Mouse (Mus musculus) bone marrow macrophage, adult 2 months (primary cell): Measurements from ENCODE around the gene Cwh43. TPM values are rescaled to one million over a fixed set of nuclear protein-coding genes. Genes with fewer than 3 reads are reported as not detected.
"Not testable (repeated sequence)": the region's sequence is repeated elsewhere in the genome, so short reads cannot be mapped to it uniquely, and the experiment has no call there.

Experiments
- H3K27ac ChIP-seq: 2 replicates; pipeline ENCODE4 v1.5.1; 2012; ENCODE audit warnings: low read depth, low read length; ENCODE audit not compliant: insufficient read depth
- H3K4me1 ChIP-seq: 2 replicates; pipeline ENCODE4 v1.6.1; 2012; ENCODE audit warnings: low read length; ENCODE audit not compliant: control insufficient read depth, insufficient read depth
- H3K4me3 ChIP-seq: 2 replicates; pipeline ENCODE4 v1.5.1; 2012; ENCODE audit warnings: mild to moderate bottlenecking, low read length, moderate library complexity; ENCODE audit not compliant: insufficient read depth
- CTCF ChIP-seq: IDR thresholded peaks from 2 replicates; pipeline ENCODE4 v1.5.1; 2012; ENCODE audit warnings: low read depth, mild to moderate bottlenecking, low read length, moderate library complexity
- POLR2A ChIP-seq: IDR thresholded peaks from 2 replicates; pipeline ENCODE4 v1.6.1; 2012; ENCODE audit warnings: mild to moderate bottlenecking, low read depth, low read length, borderline replicate concordance
- polyA plus RNA-seq: library from polyadenylated mRNA; stranded (reverse); fragments of >200 nt; gene quantifications from 2 replicates; pipeline ENCODE4 v1.2.4, GENCODE M21; 2012; ENCODE audit not compliant: missing spikeins, insufficient read depth, insufficient read length

Cwh43 gene
- polyA plus RNA-seq, 1 experiment, result not detected

DNA sequence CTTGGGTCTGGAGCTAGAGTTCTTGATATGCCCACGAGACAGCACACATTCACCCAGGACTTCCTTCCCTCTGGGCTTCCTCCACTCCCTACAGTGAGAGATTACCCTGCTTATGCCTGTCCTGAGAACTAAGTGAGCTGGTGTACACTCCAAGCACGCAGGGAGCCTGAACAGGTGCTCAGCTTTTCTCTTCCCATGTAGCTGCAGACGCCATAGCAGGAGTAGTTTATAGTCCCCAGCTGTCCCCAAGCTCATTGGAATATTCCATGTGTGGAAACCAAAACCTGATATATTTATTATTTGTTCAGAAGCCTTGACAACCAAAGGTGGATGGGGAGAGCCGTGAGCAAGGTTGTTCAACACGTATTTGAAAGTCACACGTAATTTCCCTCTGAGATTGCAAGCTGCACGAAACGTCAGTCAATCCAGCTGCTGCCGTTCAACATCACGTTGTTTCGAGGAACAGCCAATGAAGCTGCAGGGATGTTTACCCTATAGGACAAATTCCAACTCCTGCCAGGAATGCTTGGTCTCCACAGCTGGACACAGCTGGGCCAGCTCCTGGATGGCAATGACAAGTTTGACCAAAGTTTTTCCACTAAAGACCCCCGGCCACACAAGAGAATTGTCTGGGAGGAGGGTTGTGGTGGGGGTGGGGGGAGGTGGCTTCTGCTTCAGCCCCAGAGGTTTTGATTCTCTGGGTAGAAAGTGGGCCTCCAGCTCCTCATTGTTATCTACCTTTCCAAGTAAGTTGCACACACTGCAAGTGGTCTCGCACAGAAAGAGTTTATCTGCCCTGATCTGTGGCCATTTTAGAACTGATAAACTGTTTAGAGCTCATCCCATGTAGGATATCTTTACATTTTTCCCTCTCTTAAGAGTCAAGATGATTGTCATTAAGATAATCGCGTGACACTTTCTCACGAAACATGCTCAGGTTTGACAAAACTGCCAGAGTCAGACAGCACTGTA lies 62.9 kb downstream of the Cwh43 start:
- no peak for TF ChIP-seq CTCF
- H3K27ac ChIP-seq, result no peak overlapping the region

DNA sequence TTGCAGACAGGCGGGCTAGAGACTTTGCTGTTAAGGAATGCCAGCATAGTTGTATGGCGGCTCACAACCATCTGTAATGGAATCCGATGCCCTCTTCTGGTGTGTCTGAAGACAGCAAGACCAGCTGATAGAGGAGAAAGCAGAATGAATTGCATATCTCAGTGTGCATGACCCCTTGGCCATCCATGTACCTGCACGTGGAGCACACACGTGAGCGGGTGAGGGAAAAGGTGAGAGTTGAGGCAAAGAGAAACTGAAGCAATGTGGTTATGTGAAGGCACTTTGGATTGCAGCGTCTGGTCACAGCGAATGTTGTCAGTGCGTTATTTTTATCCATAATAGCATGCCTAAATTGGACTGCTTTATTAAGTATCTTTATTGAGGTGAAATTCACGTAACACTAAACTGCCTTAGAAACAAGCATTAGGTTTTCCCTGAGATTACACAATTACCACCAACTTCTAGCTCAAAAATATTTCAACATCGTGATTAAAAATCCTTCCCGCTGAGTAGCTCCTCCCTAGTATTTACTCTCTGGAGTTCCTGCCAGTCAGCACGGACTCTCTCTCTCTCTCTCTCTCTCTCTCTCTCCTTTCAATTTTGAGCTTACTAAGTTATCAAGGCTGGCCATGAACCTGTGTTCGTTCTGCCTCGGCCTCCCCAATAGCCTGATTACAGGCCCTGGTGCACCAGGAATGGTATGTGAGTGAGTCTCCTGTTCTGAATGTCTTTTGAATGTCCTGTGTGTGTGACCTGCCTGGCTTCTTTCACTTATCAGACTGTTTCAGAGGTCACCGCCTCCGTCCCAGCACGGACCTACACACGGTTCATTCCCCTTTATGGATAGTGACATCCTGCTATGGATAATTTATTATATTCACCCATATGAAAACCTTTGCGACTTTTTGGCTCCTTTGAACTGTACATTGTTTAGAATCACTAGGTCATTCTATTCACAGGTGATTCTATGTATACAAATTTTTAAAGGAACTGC lies 68.8 kb downstream of the Cwh43 start:
- TF ChIP-seq POLR2A (no peak), CTCF (no peak)
- Histone ChIP-seq H3K4me1 (no peaks in the 10 kb centered on the region), H3K27ac (no peak overlapping the region), H3K4me3 (no peak overlapping the region)

More for the DNA sequence above, 62.9 kb downstream of the Cwh43 start:
- H3K4me3 ChIP-seq, result no peak overlapping the region
- no peaks in the 10 kb centered on the region for H3K4me1 ChIP-seq

DNA sequence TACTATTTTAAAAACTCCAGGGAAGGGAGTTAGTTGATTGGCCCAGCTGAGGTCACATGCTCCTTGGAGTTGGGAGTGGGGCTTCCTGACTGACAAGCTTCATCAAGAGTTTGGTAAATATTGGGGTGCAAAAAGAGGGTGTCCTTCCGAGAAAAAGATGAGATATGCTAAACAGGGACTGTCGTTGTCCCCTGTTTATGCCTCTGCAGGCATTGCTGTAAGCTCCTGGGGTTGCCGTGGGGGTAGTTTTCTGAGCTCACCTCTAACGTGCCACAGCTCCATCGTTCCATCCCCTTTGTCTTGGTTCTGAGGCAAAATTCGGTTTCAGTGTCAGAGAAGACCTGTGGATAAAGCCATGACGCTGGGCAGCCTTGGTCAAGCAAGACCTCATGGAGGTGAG lies 74.8 kb downstream of the Cwh43 start, which contains the start of gene Dcun1d4:
Dcun1d4 (plus strand) TSS at position 301 of the 400 bp plus-strand sequence.
- no peak within 1 kb of the TSS for H3K4me3 ChIP-seq
- H3K4me1 ChIP-seq, result no peaks in the 10 kb centered on the region
- TF ChIP-seq CTCF (no peak), POLR2A (no peak)
- no peak within 1 kb of the TSS for H3K27ac ChIP-seq

DNA sequence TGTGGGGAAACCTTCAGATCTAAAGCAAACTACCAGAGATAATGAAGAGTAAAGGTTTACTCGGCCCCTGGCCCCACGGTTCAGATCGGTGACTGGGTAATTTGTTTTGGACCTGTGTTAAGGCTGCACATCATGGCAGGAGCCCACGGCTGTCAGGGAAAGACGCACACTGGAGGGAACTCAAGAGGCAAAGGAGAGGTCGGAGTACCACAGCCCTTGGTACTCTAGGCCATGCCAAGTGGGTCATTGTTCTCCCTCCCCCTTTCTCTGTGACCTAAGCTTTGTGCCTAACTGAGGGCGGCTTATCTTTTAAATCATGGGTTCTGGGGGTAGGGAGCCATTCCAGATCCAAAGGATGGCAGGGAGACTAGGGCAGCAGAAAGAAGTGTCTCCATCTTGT lies 75.5 kb downstream of the Cwh43 start:
- no peaks in the 10 kb centered on the region for H3K4me1 ChIP-seq
- no peak overlapping the region for H3K27ac ChIP-seq
- H3K4me3 ChIP-seq, result no peak overlapping the region
- TF ChIP-seq POLR2A (no peak), CTCF (no peak)

DNA sequence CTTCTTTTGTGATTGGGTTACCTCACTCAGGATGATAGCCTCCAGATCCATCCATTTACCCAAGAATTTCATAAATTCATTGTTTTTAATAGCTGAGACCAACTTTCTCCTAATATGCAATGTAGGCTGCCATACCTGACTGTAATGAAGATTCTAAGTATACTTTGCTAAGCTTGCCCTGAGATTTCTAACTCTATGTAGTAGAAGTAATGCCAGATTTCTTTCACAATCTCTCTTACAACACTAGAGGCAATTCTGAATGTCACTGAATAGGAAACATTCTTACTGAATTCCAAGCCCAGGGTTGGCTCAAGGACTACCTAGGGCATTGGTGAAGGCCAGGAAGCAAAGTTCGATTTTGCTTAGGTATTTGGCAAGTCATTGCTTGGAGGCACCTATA lies 76.5 kb downstream of the Cwh43 start:
- not testable (repeated sequence) for H3K27ac ChIP-seq, H3K4me1 ChIP-seq, H3K4me3 ChIP-seq

DNA sequence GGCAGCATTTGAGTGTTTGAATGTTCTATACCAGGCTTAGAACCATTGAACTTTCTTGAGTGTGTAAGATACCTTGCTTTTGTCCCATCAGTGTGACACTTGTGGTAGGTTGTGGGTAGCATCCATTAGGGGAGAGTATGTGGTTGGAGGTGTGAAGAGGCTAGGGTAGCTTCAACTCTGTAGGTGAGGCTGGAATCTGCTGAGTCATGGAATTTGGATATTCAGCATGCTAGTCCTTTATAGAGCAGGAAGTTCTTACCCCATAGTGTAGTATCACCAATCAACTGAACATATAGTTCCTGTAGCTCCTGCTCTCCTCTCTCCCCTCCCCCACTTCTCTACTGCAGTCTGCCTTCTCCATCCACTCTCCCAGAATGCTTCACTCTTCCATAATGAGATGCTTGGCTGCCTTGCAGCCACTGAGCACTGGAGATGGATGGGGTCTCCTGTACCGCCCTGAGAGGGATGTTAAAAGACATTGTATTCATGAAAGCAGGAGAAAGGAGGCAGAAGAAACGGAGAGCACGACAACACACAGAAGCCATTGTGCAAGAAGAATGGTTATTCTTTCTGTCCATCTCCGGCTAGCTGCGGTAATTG lies 78.2 kb downstream of the Cwh43 start:
- no peak overlapping the region for H3K27ac ChIP-seq
- TF ChIP-seq CTCF (no peak), POLR2A (no peak)
- H3K4me1 ChIP-seq, result no peaks in the 10 kb centered on the region
- H3K4me3 ChIP-seq, result no peak overlapping the region

DNA sequence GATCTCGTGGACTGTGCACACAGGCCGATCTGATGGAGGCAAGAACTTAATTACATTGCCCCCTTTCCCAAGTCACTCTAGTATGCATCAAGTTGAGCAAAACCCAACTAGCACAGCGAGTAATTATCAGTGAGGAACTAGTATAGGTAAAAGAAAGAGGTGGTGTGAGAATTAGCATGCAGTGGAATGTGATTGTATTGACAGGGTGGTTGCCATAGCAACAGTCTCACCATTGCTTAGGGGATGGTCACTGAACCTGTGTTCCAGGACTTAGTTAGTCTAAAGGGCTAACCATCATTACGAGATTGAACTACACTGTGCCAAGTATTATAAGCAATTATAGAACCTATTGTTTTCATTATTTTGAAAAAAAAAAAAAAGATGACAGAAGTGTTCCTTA lies 80.6 kb downstream of the Cwh43 start:
- Histone ChIP-seq H3K4me3 (no peak overlapping the region), H3K27ac (no peak overlapping the region), H3K4me1 (peaks cover 4% of the 10 kb centered on the region; the same call in 1 of the 2 replicates)
- TF ChIP-seq POLR2A (no peak), CTCF (no peak)

DNA sequence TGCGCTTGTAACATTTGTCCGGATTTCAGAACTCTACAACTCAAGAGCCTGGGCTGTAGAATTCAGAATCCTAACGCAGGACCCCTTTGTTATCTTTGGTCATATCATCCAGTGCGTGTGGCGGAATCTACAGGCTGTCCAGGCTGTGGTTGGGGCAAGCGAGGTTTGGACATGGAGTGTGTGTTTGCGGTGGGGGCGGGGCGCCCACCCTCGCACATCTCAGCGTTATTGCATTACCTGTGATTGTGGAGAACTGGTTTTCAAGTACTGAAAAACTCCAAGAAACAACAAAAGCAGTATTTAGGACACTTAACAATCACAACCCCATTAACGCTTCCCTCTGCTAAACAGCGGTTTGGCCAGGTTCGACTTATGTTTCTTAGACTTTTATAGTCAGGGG lies 84.0 kb downstream of the Cwh43 start:
- TF ChIP-seq CTCF (no peak), POLR2A (no peak)
- peak overlapping the region; percentile 64 for H3K4me3 ChIP-seq
- no peak overlapping the region for H3K27ac ChIP-seq
- peaks cover 4% of the 10 kb centered on the region; the same call in 1 of the 2 replicates for H3K4me1 ChIP-seq

DNA sequence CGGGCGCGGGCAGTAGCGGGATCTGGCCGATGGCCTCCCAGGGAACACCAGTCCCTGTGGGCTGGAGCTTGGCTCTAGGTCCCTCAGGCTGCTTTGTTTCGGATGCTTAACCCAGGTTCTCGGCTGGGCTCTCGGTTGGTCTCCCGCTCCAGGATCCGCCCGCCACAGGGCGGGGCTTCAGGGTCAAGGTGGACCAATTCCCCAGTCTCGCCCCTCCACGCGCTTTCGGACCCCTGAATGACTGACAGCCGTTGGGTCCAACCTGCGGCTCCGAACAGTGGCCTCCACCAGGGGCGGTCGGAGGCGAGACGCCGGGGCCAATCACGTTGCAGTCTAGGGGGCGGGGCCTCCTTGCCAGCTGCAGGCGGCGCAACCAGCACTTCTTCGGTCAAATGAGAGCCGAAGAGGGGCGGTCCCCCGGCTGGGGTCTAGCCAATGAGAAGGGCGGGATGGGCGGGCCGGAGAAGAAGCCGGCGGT lies 84.8 kb downstream of the Cwh43 start:
- Histone ChIP-seq H3K4me1 (peaks cover 6% of the 10 kb centered on the region), H3K4me3 (peak overlapping the region; percentile 77), H3K27ac (no peak overlapping the region)
- TF ChIP-seq POLR2A (no peak), CTCF (no peak)
